Mouse (Mus musculus) ES-E14 (cell line): ENCODE measurements around the gene Rassf2.

Experiments used
- CHD2 ChIP-seq: IDR thresholded peaks from 2 replicates; pipeline ENCODE4 v1.6.1; 2014; ENCODE audit warnings: mild to moderate bottlenecking, low read depth, low read length, inconsistent platforms
- HCFC1 ChIP-seq: IDR thresholded peaks from 2 replicates; pipeline ENCODE4 v1.6.1; 2012; ENCODE audit warnings: low read length, inconsistent platforms, borderline replicate concordance; ENCODE audit not compliant: insufficient read depth
- ZC3H11A ChIP-seq: IDR thresholded peaks from 2 replicates; pipeline ENCODE4 v1.6.1; 2012; ENCODE audit warnings: low read depth, mild to moderate bottlenecking, inconsistent platforms, low read length, borderline replicate concordance
- ZNF384 ChIP-seq: IDR thresholded peaks from 2 replicates; pipeline ENCODE4 v1.6.1; 2012; ENCODE audit warnings: low read depth, low read length, inconsistent platforms

- TF ChIP-seq CHD2 (no peak), HCFC1 (no peak), ZC3H11A (no peak), ZNF384 (no peak)
Measured at GRCm38 (mm10) chr2:132064185-132064831, 34.2 kb upstream of the Rassf2 start.
